Mouse (Mus musculus): ENCODE data around the gene Esam. TPM values are rescaled to one million over a fixed set of nuclear protein-coding genes. Genes with fewer than 3 reads are reported as not detected.
A peak's percentile ranks its signal among the peaks of the same experiment; 100 is the strongest.

Esam gene
- total RNA-seq, 2 experiments from 2014 or later, result 4.5 TPM; not detected in 1

DNA sequence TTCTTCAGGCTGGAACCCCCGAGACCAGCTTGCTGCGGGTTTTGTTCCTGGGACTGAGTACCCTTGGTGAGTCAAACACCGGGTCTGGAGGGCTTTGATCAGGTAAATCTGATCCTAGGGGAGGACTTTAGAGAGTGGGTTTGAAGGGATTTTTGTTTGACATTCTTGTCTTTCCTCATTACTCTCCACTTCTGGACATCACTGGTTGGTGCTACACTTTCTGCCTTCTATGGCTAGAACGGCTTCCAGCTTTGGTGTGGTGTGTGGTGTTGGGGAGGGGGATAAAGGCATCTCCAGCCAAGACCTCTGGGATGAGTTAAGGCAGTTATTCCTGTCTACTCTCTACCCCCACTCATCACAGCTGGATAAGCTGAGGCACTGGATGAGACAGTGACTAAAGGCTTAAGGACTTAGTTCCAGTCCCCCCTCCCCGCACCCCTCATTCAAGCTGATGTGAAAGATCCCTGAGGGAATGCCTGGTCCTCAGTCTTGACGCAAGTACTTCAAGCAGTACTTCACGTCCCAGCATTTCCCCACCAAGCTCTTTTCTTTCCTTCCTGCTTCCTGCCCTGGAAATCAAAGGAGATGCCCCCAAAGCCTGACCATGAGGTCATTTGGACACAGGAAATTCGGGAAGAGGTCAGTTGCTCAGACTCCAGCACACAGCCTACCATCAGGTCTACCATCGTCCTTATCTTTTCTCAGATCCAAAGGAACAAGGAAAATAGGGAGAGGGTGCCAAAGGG, 520 bp downstream of the Esam start:
- no peak for ATAC-seq (replicated peaks; ENCODE audit: low FRiP score, low TSS enrichment, poor library complexity, severe bottlenecking)

GRCm38 (mm10) chr9:37530031-37530887, 2.4 kb downstream of the Esam start:
- ATAC-seq (replicated peaks; ENCODE audit: low FRiP score, low TSS enrichment, poor library complexity, severe bottlenecking), result peak; percentile 62

DNA sequence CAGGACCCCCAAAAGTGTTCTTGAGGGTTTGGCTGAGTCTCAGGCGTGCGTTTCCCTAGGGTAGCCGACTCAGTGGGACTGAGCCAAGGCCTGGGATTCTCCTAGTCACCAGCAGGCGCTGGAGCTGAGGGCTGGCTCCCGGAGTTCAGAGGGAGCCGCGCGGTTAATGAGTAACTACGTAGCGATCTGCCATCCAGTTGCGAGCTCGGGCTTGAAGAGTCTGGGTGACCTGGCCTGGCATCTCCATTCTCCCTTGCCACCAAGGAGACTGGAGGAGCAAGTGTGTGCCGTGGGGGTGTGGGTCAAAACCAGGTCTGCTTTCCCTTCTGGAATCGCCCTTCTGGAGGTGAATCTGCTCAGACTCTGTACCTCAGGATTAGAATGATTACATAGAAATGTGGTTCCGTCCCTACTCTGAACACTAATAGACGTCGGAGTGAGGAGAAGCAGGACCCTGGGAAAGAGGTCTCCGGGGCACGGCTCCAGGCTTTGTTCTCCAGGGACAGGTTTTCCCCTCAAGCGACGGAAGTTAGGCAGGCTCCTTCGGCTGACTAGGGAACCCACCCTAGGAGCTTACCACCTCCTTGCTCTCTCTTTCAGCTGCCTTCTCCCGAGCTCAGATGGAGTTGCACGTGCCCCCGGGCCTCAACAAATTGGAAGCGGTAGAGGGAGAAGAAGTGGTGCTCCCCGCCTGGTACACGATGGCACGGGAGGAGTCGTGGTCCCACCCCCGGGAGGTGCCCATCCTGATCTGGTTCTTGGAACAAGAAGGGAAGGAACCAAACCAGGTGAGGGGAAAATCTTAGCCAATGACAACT, 3.2 kb downstream of the Esam start:
- peak; percentile 53 for ATAC-seq (replicated peaks; ENCODE audit: low FRiP score, low TSS enrichment, poor library complexity, severe bottlenecking)

GRCm38 (mm10) chr9:37536851-37537250, 9.0 kb downstream of the Esam start:
- ATAC-seq (replicated peaks; ENCODE audit: low FRiP score, low TSS enrichment, poor library complexity, severe bottlenecking), result no peak

DNA sequence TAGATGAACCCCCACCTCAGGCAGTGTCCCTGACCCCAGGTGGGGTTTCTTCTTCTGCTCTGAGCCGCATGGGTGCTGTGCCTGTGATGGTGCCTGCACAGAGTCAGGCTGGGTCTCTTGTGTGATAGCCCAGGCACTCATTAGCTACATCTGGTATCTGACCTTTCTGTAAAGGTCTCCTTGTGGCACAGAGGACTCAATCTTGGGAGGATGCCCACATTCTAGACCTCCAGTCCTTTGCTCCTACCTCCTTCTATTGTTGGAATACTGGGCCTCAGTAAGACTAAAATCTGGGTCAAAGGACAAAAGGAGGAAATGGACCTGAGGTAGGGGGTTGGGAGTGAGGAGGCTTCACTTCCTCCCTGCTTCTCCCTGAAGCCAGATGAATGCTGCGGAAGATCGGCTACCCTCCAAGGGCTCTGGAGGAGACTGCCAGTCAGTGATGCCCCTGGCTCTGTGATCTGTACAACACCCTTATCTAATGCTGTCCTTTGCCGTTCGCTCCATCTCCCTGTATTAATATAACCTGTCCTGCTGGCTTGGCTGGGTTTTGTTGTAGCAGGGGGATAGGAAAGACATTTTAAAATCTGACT, 9.9 kb downstream of the Esam start:
- ATAC-seq (replicated peaks; ENCODE audit: low FRiP score, low TSS enrichment, poor library complexity, severe bottlenecking), result no peak

DNA sequence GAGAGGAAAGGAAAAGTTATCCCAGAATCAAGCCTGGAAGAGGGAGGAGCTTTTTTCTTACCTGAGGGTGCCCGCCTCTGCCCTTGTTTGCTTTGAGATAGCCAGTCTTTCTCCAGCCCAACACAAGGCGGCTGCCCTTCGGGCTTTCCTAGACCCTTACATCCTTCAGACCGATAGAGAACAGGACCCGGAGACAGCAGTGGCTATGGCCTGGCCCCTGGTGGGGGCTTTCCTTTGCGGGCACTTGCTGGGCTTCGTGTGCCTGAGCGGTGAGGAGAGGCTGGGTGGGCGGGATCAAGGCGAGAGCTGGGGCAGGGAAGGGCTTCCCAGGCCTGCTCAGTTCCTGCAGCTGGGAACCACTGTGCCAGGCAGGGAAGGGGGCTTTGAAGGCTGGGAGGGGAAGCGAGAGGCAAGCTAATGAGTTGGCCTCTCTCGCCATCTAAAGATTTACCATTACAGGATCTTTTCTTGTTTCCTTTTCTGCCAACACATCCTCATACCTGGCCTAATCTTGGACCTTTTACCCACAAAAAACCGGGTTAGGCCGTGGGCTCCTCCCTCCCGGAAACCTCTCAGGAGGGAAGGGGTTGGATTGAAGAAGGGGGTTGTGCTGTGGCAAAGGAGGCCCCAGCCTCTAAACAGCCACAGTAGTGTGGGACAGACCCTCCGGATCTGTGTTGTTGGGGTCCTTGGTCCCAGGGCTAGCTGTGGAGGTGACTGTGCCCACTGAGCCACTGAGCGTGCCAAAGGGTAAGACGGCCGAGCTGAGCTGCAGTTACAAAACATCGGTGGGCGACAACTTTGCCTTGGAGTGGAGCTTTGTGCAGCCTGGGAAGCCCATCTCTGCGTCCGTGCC, 11.5 kb downstream of the Esam start, which contains the start of gene Vsig2:
Gene Vsig2, plus strand, starts transcription at position 86 of the 856 bp plus-strand sequence.
- no peak for ATAC-seq (replicated peaks; ENCODE audit: low FRiP score, low TSS enrichment, poor library complexity, severe bottlenecking)

- ATAC-seq (replicated peaks; ENCODE audit: low FRiP score, low TSS enrichment, poor library complexity, severe bottlenecking), result no peak
Measured at GRCm38 (mm10) chr9:37540226-37540625, 12.3 kb downstream of the Esam start.

DNA sequence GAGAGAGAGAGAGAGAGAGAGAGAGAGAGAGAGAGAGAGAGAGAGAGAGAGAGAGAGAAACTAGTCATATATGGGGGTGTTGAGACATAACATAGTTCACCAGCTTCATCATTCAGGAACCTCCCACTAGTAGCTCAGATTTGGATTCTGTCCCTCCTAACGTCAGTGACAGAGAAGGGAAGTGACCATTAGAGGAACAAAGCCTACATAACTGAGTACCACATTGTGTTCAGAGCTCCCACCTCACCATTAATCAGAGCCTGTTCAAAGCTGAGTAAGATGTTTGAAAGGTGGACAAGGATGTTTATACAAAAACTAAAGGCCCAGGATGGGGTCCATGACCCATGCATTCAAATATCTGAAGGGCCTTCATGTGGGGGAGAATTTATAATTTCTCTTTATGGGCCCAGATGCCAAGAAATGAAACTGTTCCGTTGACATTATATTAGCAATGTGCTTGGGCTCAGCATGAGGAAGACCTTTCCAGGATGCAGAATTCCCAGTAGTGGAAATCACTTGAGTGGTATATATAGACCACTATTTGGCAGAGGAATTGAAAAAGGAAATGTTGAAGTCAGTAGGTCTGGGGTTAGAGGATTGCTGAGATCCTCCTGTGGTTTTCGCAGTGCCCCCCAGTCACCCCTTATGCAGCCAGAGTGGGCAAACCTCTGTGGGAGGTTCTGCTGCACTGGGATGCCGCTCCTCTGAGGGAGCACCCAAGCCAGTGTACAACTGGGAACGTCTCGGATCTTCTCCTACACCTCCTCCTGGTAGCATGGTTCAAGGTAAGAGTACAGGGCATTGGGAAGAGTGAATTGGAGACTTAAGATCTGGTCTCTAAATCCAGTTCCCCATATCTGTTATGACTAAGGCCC, 13.1 kb downstream of the Esam start:
- no peak for ATAC-seq (replicated peaks; ENCODE audit: low FRiP score, low TSS enrichment, poor library complexity, severe bottlenecking)

- ATAC-seq (replicated peaks; ENCODE audit: low FRiP score, low TSS enrichment, poor library complexity, severe bottlenecking), result no peak
Measured at GRCm38 (mm10) chr9:37541851-37542642, 14.2 kb downstream of the Esam start.

GRCm38 (mm10) chr9:37543869-37544440, 16.1 kb downstream of the Esam start:
- ATAC-seq (replicated peaks; ENCODE audit: low FRiP score, low TSS enrichment, poor library complexity, severe bottlenecking), result no peak

- peak; percentile 87 for ATAC-seq (replicated peaks; ENCODE audit: low FRiP score, low TSS enrichment, poor library complexity, severe bottlenecking)
Measured at GRCm38 (mm10) chr9:37544447-37545165, 16.7 kb downstream of the Esam start.

DNA sequence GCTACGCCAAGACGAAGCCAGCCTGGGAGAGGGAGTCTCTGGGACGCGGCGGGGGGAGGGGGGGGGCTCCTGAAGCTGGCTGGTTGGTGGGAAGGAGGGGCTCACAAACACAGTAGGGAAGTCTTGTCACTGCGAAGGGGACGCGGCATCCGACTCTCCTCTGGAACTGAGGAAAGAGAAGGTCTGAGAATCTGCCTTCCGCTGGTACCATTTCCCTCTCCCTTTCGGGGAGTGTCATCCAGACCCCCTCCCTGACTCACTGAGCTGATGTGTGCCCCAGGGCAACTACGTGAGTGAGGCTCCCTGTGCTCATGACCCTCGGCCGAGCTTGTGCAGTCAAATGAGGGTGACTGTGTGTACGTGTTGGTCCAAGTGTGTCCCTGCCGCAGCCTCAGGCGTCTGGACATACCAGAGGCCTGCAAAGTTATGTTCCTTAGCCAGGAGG, 17.3 kb downstream of the Esam start:
- no peak for ATAC-seq (replicated peaks; ENCODE audit: low FRiP score, low TSS enrichment, poor library complexity, severe bottlenecking)

DNA sequence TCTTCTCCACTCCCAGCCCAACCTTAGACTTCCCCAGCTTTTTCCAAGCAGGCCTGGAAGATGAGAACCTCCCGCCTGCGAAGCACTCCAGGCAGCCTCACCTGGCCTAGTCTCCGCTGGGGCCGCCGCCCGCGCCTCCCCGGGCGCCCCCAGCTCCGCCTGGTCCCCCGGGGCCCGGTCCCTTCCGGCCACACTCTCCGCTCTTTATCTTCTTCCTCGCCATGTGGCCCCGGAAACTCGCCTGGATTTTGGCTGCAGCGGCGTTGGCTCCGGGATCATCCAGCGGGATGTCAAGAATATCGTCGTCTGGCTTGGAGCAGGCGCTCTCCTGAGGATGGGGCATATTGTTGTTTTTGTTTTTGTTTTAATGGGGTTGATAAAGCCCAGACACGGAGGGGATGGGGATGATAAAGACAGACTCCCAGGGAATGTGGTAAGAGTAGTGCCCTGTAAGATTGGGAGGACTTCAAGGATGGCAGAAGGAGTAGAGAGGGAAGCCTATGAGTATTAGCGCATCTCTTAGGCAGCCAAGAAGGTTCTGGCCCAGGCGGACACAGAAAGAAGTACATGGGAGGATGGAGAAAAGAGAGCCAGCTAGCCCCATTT, 18.1 kb downstream of the Esam start:
- ATAC-seq (replicated peaks; ENCODE audit: low FRiP score, low TSS enrichment, poor library complexity, severe bottlenecking), result no peak

GRCm38 (mm10) chr9:37546889-37547288, 19.0 kb downstream of the Esam start:
- ATAC-seq (replicated peaks; ENCODE audit: low FRiP score, low TSS enrichment, poor library complexity, severe bottlenecking), result no peak

GRCm38 (mm10) chr9:37550435-37550834, 22.6 kb downstream of the Esam start:
- ATAC-seq (replicated peaks; ENCODE audit: low FRiP score, low TSS enrichment, poor library complexity, severe bottlenecking), result no peak
